Mouse (Mus musculus) frontal cortex, adult (tissue): ENCODE data around the gene Gm27021.

Experiments used
- ATAC-seq: cut with Nextera tagmentation; 2 replicates; pipeline ENCODE4 v1.9.2; 2017; ENCODE audit warnings: mild to moderate bottlenecking, moderate library complexity, mixed read lengths; ENCODE audit not compliant: low TSS enrichment

The Gm27021 gene

GRCm38 (mm10) chr8:120642031-120642662 is 25.7 kb downstream of the Gm27021 start:
- ATAC-seq: no peak

DNA sequence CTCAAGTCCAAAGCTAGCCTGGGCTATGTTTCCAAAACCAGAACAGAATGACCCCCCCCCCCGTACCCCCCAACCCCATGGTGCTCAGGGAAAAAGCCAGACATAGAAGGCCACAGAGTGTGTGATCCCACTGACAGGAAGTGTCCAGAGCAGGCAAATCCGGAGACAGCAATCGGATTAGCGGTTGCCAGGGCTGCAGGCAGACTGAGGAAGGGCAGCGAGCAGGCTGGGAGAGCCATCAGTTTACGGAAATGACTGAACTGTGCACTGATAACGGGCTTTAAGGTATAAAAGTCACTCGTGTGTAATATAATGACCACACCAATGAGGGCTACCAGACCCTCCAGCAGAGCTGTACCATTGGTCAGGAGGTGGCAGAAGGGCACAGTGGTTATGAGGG is 26.6 kb downstream of the Gm27021 start:
- no peak for ATAC-seq

DNA sequence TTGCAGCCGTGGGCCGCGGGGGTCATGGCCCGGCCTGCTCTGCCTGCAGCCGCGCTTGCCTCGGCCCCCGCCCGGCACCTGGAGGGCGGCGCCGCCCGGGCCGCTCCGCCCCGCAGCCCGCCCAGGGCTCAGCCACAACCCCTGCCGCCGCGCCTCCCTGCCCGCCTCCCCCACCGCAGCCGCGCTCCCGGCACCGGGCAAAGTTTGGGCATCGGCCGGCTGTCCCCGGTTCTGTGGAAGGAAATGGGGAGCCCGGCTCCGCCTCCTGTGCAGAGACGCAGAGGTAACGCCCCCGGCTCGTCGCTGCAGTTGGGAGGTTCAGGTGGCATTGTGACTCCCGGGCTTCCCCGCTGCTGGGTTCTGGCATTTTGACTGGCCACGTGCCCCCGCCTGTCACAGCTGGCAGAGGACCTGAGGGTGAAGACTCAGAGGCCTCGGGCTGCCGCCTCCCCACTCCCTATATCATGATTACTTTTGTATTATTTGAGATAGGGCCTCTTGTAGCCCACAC is 33.5 kb downstream of the Gm27021 start:
- peak; percentile 76 for ATAC-seq

DNA sequence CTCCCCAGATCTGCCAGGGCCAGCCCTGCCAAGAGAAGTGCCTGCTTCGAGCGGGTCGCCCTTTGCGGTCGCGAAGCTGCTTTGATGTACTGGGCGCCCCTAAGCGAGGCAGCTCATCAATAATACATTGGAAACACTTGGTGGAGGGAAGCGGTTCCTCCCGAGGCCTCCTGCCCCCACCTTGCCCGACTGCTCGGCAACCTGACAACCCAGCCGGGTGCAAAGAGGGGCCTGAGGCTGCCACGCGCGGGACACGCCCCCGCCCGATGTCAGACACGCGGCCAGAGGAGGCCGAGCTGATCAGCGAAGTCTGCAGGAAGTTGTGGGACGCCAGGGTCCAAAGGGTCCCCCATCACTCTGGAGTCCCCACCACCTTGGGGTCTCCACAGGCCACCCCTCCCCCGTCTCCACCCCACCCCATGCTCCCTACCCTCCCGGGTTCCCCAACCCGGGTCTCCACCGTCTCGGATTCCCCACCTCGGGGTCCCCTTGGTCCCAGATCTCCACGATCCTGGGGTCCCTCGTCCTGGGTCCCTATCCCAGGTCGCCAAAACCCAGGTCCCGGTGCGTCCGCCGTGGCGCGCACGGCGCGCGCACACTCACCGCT is 34.1 kb downstream of the Gm27021 start:
- ATAC-seq: no peak

- no peak for ATAC-seq
Measured at GRCm38 (mm10) chr8:120632969-120633664, 34.8 kb downstream of the Gm27021 start.

GRCm38 (mm10) chr8:120631441-120632375 is 36.2 kb downstream of the Gm27021 start:
- ATAC-seq: no peak

- no peak for ATAC-seq
Measured at GRCm38 (mm10) chr8:120630848-120631247, 37.0 kb downstream of the Gm27021 start.

- no peak for ATAC-seq
Measured at GRCm38 (mm10) chr8:120630031-120630430, 37.8 kb downstream of the Gm27021 start.

DNA sequence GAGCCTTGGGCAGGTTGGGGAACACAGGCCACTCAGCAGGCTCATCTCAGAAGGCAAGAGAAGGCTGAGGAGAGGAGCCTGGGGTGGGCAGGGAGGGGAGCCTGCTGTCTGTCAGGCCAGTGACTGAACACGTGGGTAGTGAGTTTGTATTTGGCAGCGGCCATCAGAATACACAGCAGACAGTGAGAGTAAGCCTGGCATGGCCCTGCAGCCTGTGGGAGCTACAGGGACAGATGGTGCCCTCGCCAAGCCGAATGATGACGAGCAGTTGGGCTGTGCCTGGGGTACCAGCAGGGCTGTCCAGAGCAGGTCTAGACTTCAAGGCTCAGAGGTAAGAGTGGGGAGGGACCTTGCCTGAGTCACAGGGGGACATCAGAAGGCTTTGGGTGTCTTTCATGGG is 40.6 kb downstream of the Gm27021 start:
- peak; percentile 51; the same call in 1 of the 2 replicates for ATAC-seq

DNA sequence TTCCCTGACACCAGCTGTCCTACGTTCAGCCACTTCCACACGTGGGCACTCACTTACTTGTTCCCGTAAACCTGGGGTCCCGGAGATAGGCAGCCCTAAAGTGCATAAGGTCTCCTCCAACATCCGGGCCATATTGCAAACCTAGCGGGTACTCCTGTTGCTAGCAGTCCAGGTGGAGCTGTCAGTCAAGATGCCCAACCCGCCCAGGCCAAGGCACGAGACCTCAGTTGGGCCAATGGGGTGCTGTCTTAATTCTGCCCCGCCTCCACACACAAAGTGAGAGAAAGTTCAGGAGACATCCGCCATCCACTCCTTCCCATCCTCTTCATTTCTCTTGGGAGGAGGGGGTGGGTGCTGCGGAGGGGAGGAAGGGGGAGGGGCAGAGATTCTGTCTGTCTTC is 41.4 kb downstream of the Gm27021 start:
- ATAC-seq: no peak

DNA sequence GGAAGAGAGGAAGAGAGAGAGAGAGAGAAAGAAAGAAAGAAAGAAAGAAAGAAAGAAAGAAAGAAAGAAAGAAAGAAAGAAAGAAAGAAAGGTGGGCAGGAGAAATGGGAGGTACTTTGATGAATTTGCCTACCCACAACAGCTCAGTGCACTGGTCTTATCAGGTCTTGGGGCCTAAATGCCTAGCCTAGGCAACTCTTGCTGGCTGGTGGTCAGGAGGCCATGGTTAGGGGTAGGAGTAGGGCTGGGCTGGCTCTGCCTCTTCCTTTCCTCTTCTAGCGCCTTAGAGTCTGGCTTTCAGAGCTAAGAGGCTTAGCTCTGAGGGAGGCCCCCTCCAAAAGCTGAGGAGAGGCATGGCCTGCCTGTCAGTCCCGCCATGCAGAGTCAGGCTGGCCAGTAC is 44.3 kb downstream of the Gm27021 start:
- ATAC-seq: no peak

- ATAC-seq: no peak
Measured at GRCm38 (mm10) chr8:120622161-120622560, 45.7 kb downstream of the Gm27021 start.

- ATAC-seq: no peak
Measured at GRCm38 (mm10) chr8:120620441-120620840, 47.4 kb downstream of the Gm27021 start.

GRCm38 (mm10) chr8:120619235-120620180 is 48.4 kb downstream of the Gm27021 start:
- ATAC-seq: peak; percentile 53

DNA sequence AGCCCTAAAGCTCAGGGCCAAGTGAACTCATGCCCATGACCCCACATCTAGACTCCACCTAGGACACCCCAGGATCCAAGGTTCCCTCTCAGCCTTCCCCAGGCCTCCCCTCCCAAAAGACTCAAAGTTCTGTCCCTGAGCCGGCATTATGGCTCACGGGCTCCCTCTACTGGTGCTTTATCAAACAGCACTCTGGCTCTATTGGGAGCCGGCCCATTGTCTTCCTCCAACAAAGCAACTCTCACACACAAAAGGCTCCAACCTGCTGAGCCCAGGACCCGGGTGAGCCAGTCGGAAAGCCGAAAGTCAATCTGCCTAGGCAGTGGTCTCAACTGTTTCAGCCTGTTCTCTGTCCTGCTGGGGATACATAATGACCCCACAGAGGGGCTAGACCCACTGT is 49.8 kb downstream of the Gm27021 start:
- ATAC-seq: 0 out of 2 replicates have a peak, but pooled peaks have one; percentile 50

DNA sequence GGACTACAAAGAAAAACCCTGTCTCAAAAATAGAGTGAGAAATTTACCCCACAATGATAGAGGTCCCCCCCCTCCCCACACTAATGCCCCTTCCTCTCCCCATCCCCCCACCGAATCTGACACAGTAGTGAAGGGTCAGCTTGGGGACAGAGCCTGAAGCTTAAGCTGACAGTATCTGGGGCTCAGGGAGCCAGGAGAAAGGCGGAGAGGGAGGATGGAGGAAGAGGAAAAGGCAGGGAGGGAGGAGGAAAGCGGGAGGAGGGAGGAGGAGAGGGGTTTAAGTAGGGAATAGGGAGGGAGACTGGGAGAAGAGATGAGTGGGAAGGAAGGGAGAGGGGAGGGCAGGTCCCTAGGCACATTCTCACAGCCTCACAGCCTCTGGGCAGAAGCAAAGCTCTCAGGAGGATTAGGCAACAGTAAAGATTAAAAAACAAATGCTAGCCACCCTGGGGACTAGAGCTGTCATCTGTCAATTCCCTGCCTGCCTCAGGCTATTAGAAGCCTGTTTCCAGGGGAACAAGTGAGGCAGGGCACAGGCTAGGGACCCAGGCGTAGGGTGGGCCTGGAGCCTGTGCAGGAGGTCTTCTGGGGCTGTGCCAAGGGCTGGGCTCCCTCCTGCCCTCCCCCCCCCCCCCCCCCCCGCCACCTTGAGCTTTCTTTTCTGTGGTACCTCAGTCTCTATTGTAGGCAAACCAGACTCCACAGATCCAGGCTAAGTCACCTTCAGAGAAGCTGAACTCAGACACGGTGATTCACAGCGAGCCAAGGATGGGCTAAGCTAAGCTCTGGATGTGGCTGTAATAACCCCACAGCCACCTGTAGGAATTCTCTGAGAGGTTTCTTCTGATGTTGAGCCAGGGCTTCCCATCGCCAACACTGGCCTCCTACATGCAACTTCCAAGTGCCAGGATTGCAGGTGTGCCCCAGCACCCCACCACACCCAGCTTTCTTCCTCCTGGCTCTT is 50.9 kb downstream of the Gm27021 start:
- no peak for ATAC-seq

DNA sequence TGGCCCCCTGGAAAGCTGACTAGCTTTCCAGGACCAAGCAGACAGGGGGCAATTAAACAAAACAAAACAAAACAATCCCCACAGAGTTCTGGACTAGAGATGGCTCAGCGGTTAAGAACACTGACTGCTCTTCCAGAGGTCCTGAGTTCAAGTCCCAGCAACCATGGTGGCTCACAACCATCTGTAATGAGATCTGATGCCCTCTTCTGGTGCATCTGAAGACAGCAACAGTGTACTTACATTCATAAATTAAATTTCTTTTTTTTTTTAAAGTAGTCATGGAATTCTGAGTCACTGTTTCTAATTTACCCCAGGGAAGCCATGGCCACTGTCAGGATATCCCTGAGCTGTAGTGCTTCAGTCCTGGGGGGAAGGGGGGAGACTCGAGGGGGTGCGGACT is 53.4 kb downstream of the Gm27021 start:
- no peak for ATAC-seq

GRCm38 (mm10) chr8:120610824-120611223 is 57.1 kb downstream of the Gm27021 start:
- no peak for ATAC-seq

- ATAC-seq: peak; percentile 75; the same call in 1 of the 2 replicates
Measured at GRCm38 (mm10) chr8:120607885-120608284, 60.0 kb downstream of the Gm27021 start.
